Mouse (Mus musculus): ENCODE results near the gene Gpat2. TPM values are rescaled to one million over a fixed set of nuclear protein-coding genes. Genes with fewer than 3 reads are reported as not detected.

Gpat2 gene
- polyA plus RNA-seq (2012; ENCODE audit: insufficient read depth, insufficient read length, missing spikeins), result not detected in 2 replicates

- no peaks in the 10 kb centered on the region for H3K4me1 ChIP-seq (ENCODE audit: control insufficient read depth, insufficient read depth, low read length)
These were observed at the start of gene Gpat2 for GRCm38 (mm10) chr2:127424977-127425376. Gene Gpat2 (plus strand): TSS chr2:127425199.

GRCm38 (mm10) chr2:127375759-127376341, 49.1 kb upstream of the Gpat2 start:
- no peak overlapping the region for H3K4me3 ChIP-seq (ENCODE audit: insufficient read depth, low read length)
- no peak for TF ChIP-seq CTCF (IDR thresholded peaks at IDR 0.05; ENCODE audit: low read depth, low read length)
- TF ChIP-seq POLR2A (IDR thresholded peaks at IDR 0.05; ENCODE audit: borderline replicate concordance, low read depth, low read length), result no peak
- H3K4me1 ChIP-seq (ENCODE audit: control insufficient read depth, insufficient read depth, low read length), result peaks cover 27% of the 10 kb centered on the region
- no peak overlapping the region for H3K27ac ChIP-seq (ENCODE audit: insufficient read depth, low read depth, low read length)

More at GRCm38 (mm10) chr2:127424977-127425376, at the start of gene Gpat2:
- no peak for TF ChIP-seq CTCF (IDR thresholded peaks at IDR 0.05; ENCODE audit: low read depth, low read length)
- TF ChIP-seq POLR2A (IDR thresholded peaks at IDR 0.05; ENCODE audit: borderline replicate concordance, low read depth, low read length), result no peak
- no peak within 1 kb of the TSS for H3K27ac ChIP-seq (ENCODE audit: insufficient read depth, low read depth, low read length)
- H3K4me3 ChIP-seq (ENCODE audit: insufficient read depth, low read length), result no peak within 1 kb of the TSS

DNA sequence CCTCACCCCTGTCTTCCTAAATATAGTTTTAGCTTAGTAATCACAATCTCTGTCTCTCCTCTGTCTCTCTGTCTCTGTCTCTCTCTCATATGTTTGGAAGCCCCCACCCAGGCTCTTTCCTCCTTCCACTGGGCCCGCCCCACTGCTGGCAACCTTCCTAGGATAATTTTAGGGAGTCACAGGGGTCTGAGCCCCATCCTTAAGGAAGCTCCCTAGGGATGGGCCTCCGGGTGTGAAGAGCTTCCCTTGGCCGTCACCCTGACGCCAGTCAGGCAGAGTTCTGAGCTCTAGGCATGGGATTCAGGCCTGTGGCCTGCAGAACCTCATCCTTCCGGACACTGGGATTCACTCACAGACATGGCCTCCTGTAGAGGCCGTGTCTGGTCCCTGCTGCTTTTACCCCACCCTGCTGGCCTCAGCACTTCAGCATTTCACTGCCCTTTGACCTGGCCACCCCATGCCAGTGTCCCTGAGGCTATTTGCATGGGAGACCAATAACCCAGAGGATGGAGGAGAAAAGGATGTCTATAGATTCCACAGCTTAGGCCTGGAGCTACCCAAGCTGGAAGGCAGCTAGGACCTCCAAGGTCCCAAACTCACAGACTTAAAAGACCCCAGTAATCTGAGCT, 48.5 kb upstream of the Gpat2 start:
- Histone ChIP-seq H3K27ac (ENCODE audit: insufficient read depth, low read depth, low read length) (no peak overlapping the region), H3K4me3 (ENCODE audit: insufficient read depth, low read length) (no peak overlapping the region), H3K4me1 (ENCODE audit: control insufficient read depth, insufficient read depth, low read length) (peaks cover 27% of the 10 kb centered on the region)
- TF ChIP-seq CTCF (IDR thresholded peaks at IDR 0.05; ENCODE audit: low read depth, low read length) (no peak), POLR2A (IDR thresholded peaks at IDR 0.05; ENCODE audit: borderline replicate concordance, low read depth, low read length) (no peak)

- peaks cover 27% of the 10 kb centered on the region for H3K4me1 ChIP-seq (ENCODE audit: control insufficient read depth, insufficient read depth, low read length)
- no peak overlapping the region for H3K4me3 ChIP-seq (ENCODE audit: insufficient read depth, low read length)
- TF ChIP-seq POLR2A (IDR thresholded peaks at IDR 0.05; ENCODE audit: borderline replicate concordance, low read depth, low read length) (no peak), CTCF (IDR thresholded peaks at IDR 0.05; ENCODE audit: low read depth, low read length) (no peak)
- H3K27ac ChIP-seq (ENCODE audit: insufficient read depth, low read depth, low read length), result no peak overlapping the region
These were observed 46.9 kb upstream of the Gpat2 start for GRCm38 (mm10) chr2:127377942-127378610.

GRCm38 (mm10) chr2:127378611-127378990, 46.4 kb upstream of the Gpat2 start:
- TF ChIP-seq POLR2A (IDR thresholded peaks at IDR 0.05; ENCODE audit: borderline replicate concordance, low read depth, low read length), result no peak
- TF ChIP-seq CTCF (IDR thresholded peaks at IDR 0.05; ENCODE audit: low read depth, low read length), result 0 out of 2 replicates have a peak, but pooled peaks have one; percentile 11
- Histone ChIP-seq H3K4me1 (ENCODE audit: control insufficient read depth, insufficient read depth, low read length) (peaks cover 27% of the 10 kb centered on the region), H3K4me3 (ENCODE audit: insufficient read depth, low read length) (no peak overlapping the region), H3K27ac (ENCODE audit: insufficient read depth, low read depth, low read length) (no peak overlapping the region)

- no peak for TF ChIP-seq POLR2A (IDR thresholded peaks at IDR 0.05; ENCODE audit: borderline replicate concordance, low read depth, low read length)
- no peak for TF ChIP-seq CTCF (IDR thresholded peaks at IDR 0.05; ENCODE audit: low read depth, low read length)
- Histone ChIP-seq H3K27ac (ENCODE audit: insufficient read depth, low read depth, low read length) (no peak overlapping the region), H3K4me1 (ENCODE audit: control insufficient read depth, insufficient read depth, low read length) (peaks cover 27% of the 10 kb centered on the region), H3K4me3 (ENCODE audit: insufficient read depth, low read length) (no peak overlapping the region)
These were observed 45.7 kb upstream of the Gpat2 start for GRCm38 (mm10) chr2:127379250-127379649.

- H3K4me1 ChIP-seq (ENCODE audit: control insufficient read depth, insufficient read depth, low read length), result peaks cover 5% of the 10 kb centered on the region
- no peak overlapping the region for H3K4me3 ChIP-seq (ENCODE audit: insufficient read depth, low read length)
- H3K27ac ChIP-seq (ENCODE audit: insufficient read depth, low read depth, low read length), result no peak overlapping the region
- TF ChIP-seq POLR2A (IDR thresholded peaks at IDR 0.05; ENCODE audit: borderline replicate concordance, low read depth, low read length) (no peak), CTCF (IDR thresholded peaks at IDR 0.05; ENCODE audit: low read depth, low read length) (no peak)
These were observed 41.1 kb upstream of the Gpat2 start for GRCm38 (mm10) chr2:127383881-127384280.

GRCm38 (mm10) chr2:127387521-127387920, 37.5 kb upstream of the Gpat2 start:
- no peak overlapping the region for H3K27ac ChIP-seq (ENCODE audit: insufficient read depth, low read depth, low read length)
- peaks cover 6% of the 10 kb centered on the region for H3K4me1 ChIP-seq (ENCODE audit: control insufficient read depth, insufficient read depth, low read length)
- H3K4me3 ChIP-seq (ENCODE audit: insufficient read depth, low read length), result no peak overlapping the region
- TF ChIP-seq POLR2A (IDR thresholded peaks at IDR 0.05; ENCODE audit: borderline replicate concordance, low read depth, low read length) (no peak), CTCF (IDR thresholded peaks at IDR 0.05; ENCODE audit: low read depth, low read length) (no peak)

DNA sequence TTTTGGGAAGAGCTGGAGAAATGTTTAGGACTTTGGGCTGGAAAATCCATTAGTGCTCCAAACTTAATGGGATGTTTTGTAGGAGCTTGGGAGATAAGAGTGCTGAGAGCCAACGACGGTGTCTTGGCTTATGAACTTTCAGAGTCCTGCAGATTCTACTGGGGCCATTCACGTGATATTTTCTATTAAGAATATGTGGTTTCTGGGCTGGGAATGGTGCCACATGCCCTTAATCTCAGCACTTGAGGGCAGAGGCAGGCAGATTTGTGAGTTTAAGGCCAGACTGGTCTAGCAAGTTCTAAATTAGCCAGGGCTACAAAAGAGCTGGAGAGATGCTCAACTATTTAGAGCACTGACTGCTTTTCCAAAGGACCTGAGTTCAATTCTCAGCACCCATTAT, 34.6 kb upstream of the Gpat2 start:
- H3K27ac ChIP-seq (ENCODE audit: insufficient read depth, low read depth, low read length), result no peak overlapping the region
- no peak overlapping the region for H3K4me3 ChIP-seq (ENCODE audit: insufficient read depth, low read length)
- no peak for TF ChIP-seq CTCF (IDR thresholded peaks at IDR 0.05; ENCODE audit: low read depth, low read length)
- peaks cover 6% of the 10 kb centered on the region for H3K4me1 ChIP-seq (ENCODE audit: control insufficient read depth, insufficient read depth, low read length)

- TF ChIP-seq POLR2A (IDR thresholded peaks at IDR 0.05; ENCODE audit: borderline replicate concordance, low read depth, low read length), result no peak
- TF ChIP-seq CTCF (IDR thresholded peaks at IDR 0.05; ENCODE audit: low read depth, low read length), result no peak
- H3K4me1 ChIP-seq (ENCODE audit: control insufficient read depth, insufficient read depth, low read length), result peaks cover 6% of the 10 kb centered on the region
- H3K27ac ChIP-seq (ENCODE audit: insufficient read depth, low read depth, low read length), result no peak overlapping the region
- H3K4me3 ChIP-seq (ENCODE audit: insufficient read depth, low read length), result no peak overlapping the region
These were observed 34.2 kb upstream of the Gpat2 start for GRCm38 (mm10) chr2:127390846-127391245.
